Mouse (Mus musculus): ENCODE results near the gene Map4k5.
A peak's percentile ranks its signal among the peaks of the same experiment; 100 is the strongest.

Map4k5 gene

GRCm38 (mm10) chr12:69885170-69885923 lies 7.7 kb downstream of the Map4k5 start:
- DNase-seq = no peak

- DNase-seq = no peak
These were observed 8.9 kb downstream of the Map4k5 start for GRCm38 (mm10) chr12:69884053-69884452.

GRCm38 (mm10) chr12:69881198-69881905 lies 11.6 kb downstream of the Map4k5 start:
- DNase-seq = no peak

GRCm38 (mm10) chr12:69879739-69880138 lies 13.3 kb downstream of the Map4k5 start:
- no peak for DNase-seq

- no peak for DNase-seq
These were observed 13.8 kb downstream of the Map4k5 start for GRCm38 (mm10) chr12:69879172-69879665.

- DNase-seq = no peak
These were observed 15.1 kb downstream of the Map4k5 start for GRCm38 (mm10) chr12:69877842-69878363.

GRCm38 (mm10) chr12:69871632-69872031 lies 21.4 kb downstream of the Map4k5 start:
- DNase-seq = no peak

- DNase-seq = peak; percentile 21 to 47
These were observed 25.7 kb downstream of the Map4k5 start for GRCm38 (mm10) chr12:69867338-69867737.

GRCm38 (mm10) chr12:69864164-69864692 lies 28.8 kb downstream of the Map4k5 start:
- no peak for DNase-seq

GRCm38 (mm10) chr12:69863505-69863904 lies 29.5 kb downstream of the Map4k5 start:
- DNase-seq = peak; percentile 53 to 73

- DNase-seq = no peak
These were observed 34.2 kb downstream of the Map4k5 start for GRCm38 (mm10) chr12:69858847-69859246.

GRCm38 (mm10) chr12:69857597-69857996 lies 35.4 kb downstream of the Map4k5 start:
- DNase-seq = no peak

- no peak for DNase-seq
These were observed 36.6 kb downstream of the Map4k5 start for GRCm38 (mm10) chr12:69856398-69856797.

- DNase-seq = no peak
These were observed 37.2 kb downstream of the Map4k5 start for GRCm38 (mm10) chr12:69855641-69856300.

- DNase-seq = no peak
These were observed 39.1 kb downstream of the Map4k5 start for GRCm38 (mm10) chr12:69853942-69854341.

GRCm38 (mm10) chr12:69853387-69853786 lies 39.6 kb downstream of the Map4k5 start:
- no peak for DNase-seq

GRCm38 (mm10) chr12:69852288-69852687 lies 40.7 kb downstream of the Map4k5 start:
- no peak for DNase-seq

GRCm38 (mm10) chr12:69848083-69848878 lies 44.7 kb downstream of the Map4k5 start:
- DNase-seq = no peak

GRCm38 (mm10) chr12:69846499-69846898 lies 46.5 kb downstream of the Map4k5 start:
- no peak for DNase-seq

GRCm38 (mm10) chr12:69845722-69846121 lies 47.3 kb downstream of the Map4k5 start:
- DNase-seq = no peak

GRCm38 (mm10) chr12:69843531-69844445 lies 49.2 kb downstream of the Map4k5 start:
- no peak for DNase-seq

Data from thymus, adult 18-20 months (tissue).